Mouse (Mus musculus): ENCODE data around the gene Tubgcp2. TPM values are rescaled to one million over a fixed set of nuclear protein-coding genes. Genes with fewer than 3 reads are reported as not detected.

Tubgcp2 gene
- polyA plus RNA-seq, 1 experiment from 2014 or later, result 43.8 TPM

DNA sequence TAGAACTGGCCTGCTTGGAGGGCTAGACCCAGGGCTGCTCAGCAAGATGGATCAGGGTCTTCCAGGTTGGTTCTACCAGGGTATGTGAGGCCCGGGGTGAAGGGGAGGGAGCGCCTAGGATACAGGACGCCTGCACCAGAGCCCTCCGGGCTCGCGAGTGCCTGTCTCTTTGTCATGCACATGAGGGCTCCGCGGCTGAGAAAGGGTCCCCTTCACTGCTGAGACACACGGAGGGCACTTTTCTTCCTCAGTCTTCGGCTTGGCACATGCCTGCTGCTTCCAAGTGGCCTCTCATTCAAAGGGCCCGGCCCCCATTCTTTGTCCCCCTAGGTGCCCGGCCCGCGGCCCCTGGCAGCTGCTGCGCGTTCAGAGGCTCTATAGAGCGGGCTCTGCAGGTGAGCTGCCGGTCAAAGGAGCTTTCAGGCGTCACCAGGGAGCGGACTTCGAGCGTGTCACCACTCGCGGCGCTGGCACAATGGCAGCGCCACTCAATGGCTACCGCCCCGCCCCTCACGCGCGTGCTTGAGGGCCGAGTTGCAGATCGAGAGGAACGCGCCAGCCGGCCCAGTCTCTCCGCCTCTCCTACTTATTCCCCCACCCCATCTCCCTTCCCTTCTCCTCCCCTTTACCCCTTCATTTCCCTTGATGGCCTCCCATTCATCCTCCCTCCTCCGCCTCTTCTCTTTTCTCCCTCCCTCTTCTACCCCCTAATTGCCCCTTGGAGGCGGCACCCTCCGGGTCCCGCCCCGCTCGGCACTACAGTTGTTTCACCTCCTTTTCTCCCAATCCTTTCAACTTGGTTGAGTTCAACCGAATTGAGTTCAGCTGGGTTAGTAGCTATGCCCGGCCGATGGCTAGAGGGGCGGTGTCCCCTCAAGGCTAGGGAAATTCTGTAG, 24.7 kb upstream of the Tubgcp2 start:
- H3K4me3 ChIP-seq (replicated peaks), result peak overlapping the region; percentile 41
- ATAC-seq (ENCODE audit: insufficient read depth, low FRiP score, low read depth), result no peak; the same call in 1 of the 2 replicates
- peaks cover 12% of the 10 kb centered on the region for H3K4me1 ChIP-seq
- H3K27ac ChIP-seq, result 0 out of 2 replicates have a peak overlapping the region, but pooled peaks have one; percentile 40
- peak overlapping the region; percentile 83 for H3K4me2 ChIP-seq
- under 1% methylated on average over 46 of the region's 47 CpGs for WGBS
- H3K9ac ChIP-seq, result no peak overlapping the region
- no peaks in the 10 kb centered on the region for H3K36me3 ChIP-seq
- peaks cover 81% of the 10 kb centered on the region for H3K27me3 ChIP-seq (replicated peaks)
- no peaks in the 10 kb centered on the region for H3K9me3 ChIP-seq

- Histone ChIP-seq H3K4me3 (replicated peaks) (no peak overlapping the region), H3K9me3 (no peaks in the 10 kb centered on the region), H3K4me1 (peaks cover 12% of the 10 kb centered on the region), H3K27ac (no peak overlapping the region), H3K4me2 (no peak overlapping the region), H3K27me3 (replicated peaks) (peaks cover 84% of the 10 kb centered on the region), H3K9ac (no peak overlapping the region), H3K36me3 (no peaks in the 10 kb centered on the region)
- no peak for ATAC-seq (ENCODE audit: insufficient read depth, low FRiP score, low read depth)
- 47% methylated on average over 4 of the region's 4 CpGs for WGBS
Observed at GRCm38 (mm10) chr7:140059601-140060000, 23.1 kb upstream of the Tubgcp2 start.

- peaks cover 75% of the 10 kb centered on the region for H3K27me3 ChIP-seq (replicated peaks)
- no peak overlapping the region for H3K9ac ChIP-seq
- WGBS, result 34% methylated on average over 7 of the region's 7 CpGs
- peak overlapping the region; percentile 41 for H3K4me3 ChIP-seq (replicated peaks)
- no peaks in the 10 kb centered on the region for H3K36me3 ChIP-seq
- no peaks in the 10 kb centered on the region for H3K9me3 ChIP-seq
- no peak overlapping the region for H3K27ac ChIP-seq
- no peak for ATAC-seq (ENCODE audit: insufficient read depth, low FRiP score, low read depth)
- H3K4me1 ChIP-seq, result peaks cover 12% of the 10 kb centered on the region
- peak overlapping the region; percentile 80 for H3K4me2 ChIP-seq
Observed at GRCm38 (mm10) chr7:140058528-140058927, 22.1 kb upstream of the Tubgcp2 start.

DNA sequence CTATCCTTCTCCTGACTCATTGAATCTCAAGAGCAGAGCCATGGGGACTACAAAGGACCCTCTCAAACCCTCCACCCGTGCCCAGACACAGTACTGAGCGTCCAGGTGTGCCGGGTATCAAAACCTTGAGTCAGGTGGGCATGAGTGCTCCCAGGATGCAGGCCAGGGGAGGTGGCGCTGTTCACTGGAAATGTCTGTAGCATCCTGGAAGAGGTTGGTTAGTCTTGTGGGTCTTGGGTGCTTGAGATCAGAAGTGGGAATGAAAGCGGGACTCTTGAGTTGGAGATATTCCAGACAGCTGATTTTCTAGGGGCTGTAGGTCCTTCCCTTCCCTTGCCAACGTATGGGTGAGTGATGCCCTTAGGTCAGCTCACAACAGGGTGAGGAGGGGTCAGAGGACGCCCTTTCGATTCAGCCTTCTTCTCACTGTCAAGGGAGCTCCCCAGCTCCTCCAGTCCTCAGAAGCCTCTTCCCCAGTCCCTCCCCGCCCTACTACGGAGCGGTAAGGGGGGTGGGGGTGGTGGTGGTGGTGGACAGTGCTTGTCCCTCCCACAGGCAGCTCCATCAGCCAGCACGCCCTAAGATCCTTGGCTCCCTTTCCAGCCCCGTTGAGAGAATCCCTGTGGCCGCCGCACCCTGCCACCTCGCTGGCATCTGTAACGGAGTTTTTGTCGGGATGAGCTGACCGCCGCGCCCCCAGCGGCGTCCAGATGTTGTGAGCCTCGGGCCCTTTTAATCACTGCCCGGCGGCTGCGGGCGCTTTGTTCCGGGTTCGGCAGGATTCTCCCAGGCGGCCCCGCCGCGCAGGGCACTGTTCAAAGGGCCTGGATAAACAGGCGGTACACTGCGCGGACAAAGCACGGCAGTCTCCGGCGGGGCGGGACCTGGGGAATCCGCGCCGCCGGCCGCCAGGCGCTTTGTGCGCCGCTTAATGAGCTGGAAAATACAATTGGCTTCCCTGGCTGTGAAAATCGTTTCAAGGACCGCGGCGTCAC, 21.2 kb upstream of the Tubgcp2 start:
- Histone ChIP-seq H3K4me1 (peaks cover 12% of the 10 kb centered on the region), H3K27ac (no peak overlapping the region), H3K4me3 (replicated peaks) (peak overlapping the region; percentile 41), H3K4me2 (peak overlapping the region; percentile 80), H3K27me3 (replicated peaks) (peaks cover 78% of the 10 kb centered on the region), H3K9ac (no peak overlapping the region), H3K36me3 (no peaks in the 10 kb centered on the region), H3K9me3 (no peaks in the 10 kb centered on the region)
- WGBS, result 4% methylated on average over 53 of the region's 53 CpGs
- ATAC-seq (ENCODE audit: insufficient read depth, low FRiP score, low read depth), result peak; percentile 53; the same call in 1 of the 2 replicates

- Histone ChIP-seq H3K4me3 (replicated peaks) (no peak overlapping the region), H3K4me2 (no peak overlapping the region), H3K27me3 (replicated peaks) (peaks cover 78% of the 10 kb centered on the region), H3K4me1 (peaks cover 9% of the 10 kb centered on the region), H3K27ac (no peak overlapping the region), H3K9ac (no peak overlapping the region), H3K36me3 (no peaks in the 10 kb centered on the region), H3K9me3 (no peaks in the 10 kb centered on the region)
- ATAC-seq (ENCODE audit: insufficient read depth, low FRiP score, low read depth), result no peak
- 69% methylated on average over 4 of the region's 4 CpGs for WGBS
Observed at GRCm38 (mm10) chr7:140054124-140054523, 17.7 kb upstream of the Tubgcp2 start.

DNA sequence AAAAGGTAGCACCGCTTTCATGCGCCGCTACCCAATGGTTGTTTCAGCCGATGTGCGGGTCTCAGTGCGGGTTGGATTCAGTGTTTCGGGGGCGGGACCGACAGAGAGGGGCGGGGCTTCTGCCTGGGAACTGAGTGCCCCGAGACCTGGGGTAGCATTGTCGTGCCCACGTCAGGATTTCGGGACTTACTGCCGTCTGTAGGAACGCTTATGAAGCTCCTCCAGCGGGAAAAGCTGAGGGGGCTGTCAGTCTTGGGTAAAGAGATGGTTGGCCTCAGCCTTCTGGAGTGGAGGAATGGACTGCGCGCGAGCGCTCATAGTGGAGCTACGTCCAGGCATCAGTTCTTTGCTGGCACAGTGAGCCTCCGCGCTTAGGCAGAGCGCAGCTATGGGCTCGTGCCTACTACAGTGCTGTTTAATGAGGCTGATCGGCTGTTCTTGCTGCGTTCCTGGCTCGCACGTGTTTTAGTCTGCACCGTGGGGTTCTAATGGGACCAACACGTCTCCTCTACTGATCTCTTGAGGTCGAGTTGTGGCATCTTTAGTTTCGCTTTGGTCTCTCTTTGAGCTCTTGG, 12.7 kb upstream of the Tubgcp2 start:
- Histone ChIP-seq H3K9ac (no peak overlapping the region), H3K4me2 (peak overlapping the region; percentile 87), H3K27me3 (replicated peaks) (peaks cover 92% of the 10 kb centered on the region), H3K27ac (no peak overlapping the region), H3K4me3 (replicated peaks) (peak overlapping the region; percentile 42), H3K36me3 (no peaks in the 10 kb centered on the region), H3K9me3 (no peaks in the 10 kb centered on the region), H3K4me1 (peaks cover 22% of the 10 kb centered on the region)
- peak; percentile 27; the same call in 1 of the 2 replicates for ATAC-seq (ENCODE audit: insufficient read depth, low FRiP score, low read depth)
- WGBS, result under 1% methylated on average over 34 of the region's 34 CpGs

DNA sequence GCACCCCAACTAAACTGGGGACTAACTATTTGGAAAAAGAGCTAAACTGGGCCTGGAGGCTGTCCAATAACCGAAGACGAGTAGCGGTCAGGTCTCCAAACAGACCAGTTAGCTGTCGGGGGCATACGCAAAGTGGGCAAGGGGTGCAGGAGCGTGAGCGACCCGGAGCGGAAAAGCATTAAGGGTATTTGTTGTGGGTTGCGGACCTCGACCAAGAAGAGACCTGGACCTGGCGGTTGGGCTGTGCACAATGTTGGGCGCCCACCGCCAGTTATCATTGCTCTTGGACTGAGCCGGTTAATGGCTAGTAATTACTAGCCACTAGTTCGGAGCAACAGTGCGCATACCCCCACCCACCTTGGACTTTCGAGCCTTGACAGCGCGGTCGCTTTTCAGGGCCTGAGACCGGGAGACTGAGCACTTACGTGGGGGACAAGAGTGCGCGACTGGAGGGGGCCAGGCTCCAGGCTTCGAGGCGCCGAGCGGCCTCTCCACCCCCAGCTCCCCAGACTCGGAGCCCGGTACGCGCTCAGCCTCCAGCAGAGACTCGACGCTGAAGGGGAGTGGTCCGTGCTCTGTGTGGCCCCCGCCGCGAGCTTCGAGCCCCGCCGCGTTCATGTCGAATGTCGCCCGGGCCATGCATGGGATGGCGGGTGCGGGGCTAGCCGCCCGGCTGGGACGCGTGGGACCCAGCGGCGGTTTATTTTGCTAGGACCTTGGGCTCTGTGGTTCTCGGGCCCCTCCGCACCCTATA, 12.1 kb upstream of the Tubgcp2 start, which contains the start of gene Msx3:
Gene Msx3 (minus strand): TSS at position 729 of the 754 bp plus-strand sequence.
- Histone ChIP-seq H3K4me2 (peak within 1 kb of the TSS; percentile 87), H3K4me3 (replicated peaks) (peak within 1 kb of the TSS; percentile 42), H3K9ac (no peak within 1 kb of the TSS), H3K36me3 (no peaks in the 10 kb centered on the region), H3K27ac (no peak within 1 kb of the TSS), H3K27me3 (replicated peaks) (peaks cover 94% of the 10 kb centered on the region), H3K4me1 (peaks cover 22% of the 10 kb centered on the region), H3K9me3 (no peaks in the 10 kb centered on the region)
- peak; percentile 14; the same call in 1 of the 2 replicates for ATAC-seq (ENCODE audit: insufficient read depth, low FRiP score, low read depth)
- WGBS, result under 1% methylated on average over 56 of the region's 56 CpGs

DNA sequence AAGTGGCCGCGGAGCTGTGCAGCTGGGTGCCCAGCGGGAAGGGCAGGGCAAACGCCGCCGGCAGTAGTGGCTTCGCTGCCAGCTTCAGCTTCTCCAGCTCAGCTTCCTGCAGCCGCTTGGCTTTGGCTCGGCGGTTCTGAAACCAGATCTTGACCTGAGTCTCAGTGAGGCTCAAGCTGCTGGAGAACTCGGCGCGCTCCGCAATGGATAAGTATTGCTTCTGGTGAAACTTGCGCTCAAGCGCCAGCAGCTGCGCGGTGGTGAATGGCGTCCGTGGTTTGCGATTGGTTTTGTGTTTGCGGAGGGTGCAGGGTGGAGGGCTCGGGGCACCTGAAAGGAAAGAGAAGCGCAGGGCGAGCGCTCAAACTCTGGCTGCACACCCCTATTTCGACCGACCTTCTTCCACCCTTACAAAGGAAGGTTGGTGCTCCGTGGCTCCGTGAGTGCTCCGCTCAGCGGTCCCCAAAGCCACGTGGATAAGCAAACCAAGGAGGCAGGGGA, 11.4 kb upstream of the Tubgcp2 start:
- Histone ChIP-seq H3K4me3 (replicated peaks) (peak overlapping the region; percentile 42), H3K9me3 (no peaks in the 10 kb centered on the region), H3K27me3 (replicated peaks) (peaks cover 88% of the 10 kb centered on the region), H3K4me1 (peaks cover 22% of the 10 kb centered on the region), H3K27ac (no peak overlapping the region), H3K4me2 (peak overlapping the region; percentile 87), H3K36me3 (no peaks in the 10 kb centered on the region), H3K9ac (no peak overlapping the region)
- WGBS, result under 1% methylated on average over 33 of the region's 33 CpGs
- ATAC-seq (ENCODE audit: insufficient read depth, low FRiP score, low read depth), result no peak

- no peak overlapping the region for H3K4me2 ChIP-seq
- peaks cover 22% of the 10 kb centered on the region for H3K4me1 ChIP-seq
- no peaks in the 10 kb centered on the region for H3K36me3 ChIP-seq
- no peak for ATAC-seq (ENCODE audit: insufficient read depth, low FRiP score, low read depth)
- WGBS, result 74% methylated on average over 4 of the region's 4 CpGs
- H3K4me3 ChIP-seq (replicated peaks), result no peak overlapping the region
- H3K9ac ChIP-seq, result no peak overlapping the region
- peaks cover 67% of the 10 kb centered on the region for H3K27me3 ChIP-seq (replicated peaks)
- no peaks in the 10 kb centered on the region for H3K9me3 ChIP-seq
- H3K27ac ChIP-seq, result no peak overlapping the region
Observed at GRCm38 (mm10) chr7:140045546-140045945, 9.1 kb upstream of the Tubgcp2 start.

DNA sequence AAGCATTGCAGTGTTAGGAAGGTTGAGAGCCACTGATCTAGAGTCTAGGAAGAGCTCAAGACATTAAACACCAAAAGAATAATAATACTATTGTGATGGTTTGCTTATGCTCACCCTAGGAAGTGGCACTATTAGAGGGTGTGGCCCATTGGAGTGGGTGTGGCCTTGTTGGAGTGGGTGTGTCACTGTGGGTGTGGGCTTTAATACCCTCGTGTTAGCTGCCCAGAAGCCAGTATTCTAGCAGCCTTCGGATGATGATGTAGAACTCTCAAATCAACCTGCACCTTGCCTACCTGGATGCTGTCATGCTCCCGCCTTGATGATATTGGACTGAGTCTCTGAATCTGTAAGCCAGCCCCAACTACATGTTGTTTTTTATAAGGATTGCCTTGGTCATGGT, 6.3 kb upstream of the Tubgcp2 start:
- no peak overlapping the region for H3K4me2 ChIP-seq
- no peak overlapping the region for H3K9ac ChIP-seq
- no peak overlapping the region for H3K27ac ChIP-seq
- 55% methylated on average over 3 of the region's 3 CpGs for WGBS
- peaks cover 38% of the 10 kb centered on the region for H3K27me3 ChIP-seq (replicated peaks)
- no peaks in the 10 kb centered on the region for H3K9me3 ChIP-seq
- H3K4me1 ChIP-seq, result peaks cover 3% of the 10 kb centered on the region
- H3K4me3 ChIP-seq (replicated peaks), result no peak overlapping the region
- no peak for ATAC-seq (ENCODE audit: insufficient read depth, low FRiP score, low read depth)
- 0 out of 2 replicates have a peak, but pooled peaks cover 3% of the 10 kb centered on the region for H3K36me3 ChIP-seq
